Mouse (Mus musculus) heart, postnatal 0 days (tissue): Measurements from ENCODE around the gene Tmem214. TPM values are rescaled to one million over a fixed set of nuclear protein-coding genes. Genes with fewer than 3 reads are reported as not detected.

Source experiments
- ATAC-seq: fragments of 200-750 bp; cut with Nextera tagmentation; 2 replicates; pipeline ENCODE4 v1.8.0; 2017; ENCODE audit warnings: low read depth, moderate number of reproducible peaks, moderate library complexity; ENCODE audit not compliant: insufficient read depth
- DNase-seq: peaks from one replicate; pipeline ENCODE4 v3.0.0-alpha.2; 2016; ENCODE audit warnings: low spot score
- H3K27ac ChIP-seq: fragments of 300-500 bp; sonication (generic); 2 replicates; pipeline ENCODE4 v1.5.1; 2014; ENCODE audit warnings: low read depth, mild to moderate bottlenecking
- H3K27me3 ChIP-seq: fragments of 300-500 bp; sonication (generic); 2 replicates; pipeline ENCODE4 v1.6.1; 2014; ENCODE audit warnings: low read length, mixed read lengths; ENCODE audit not compliant: control insufficient read depth, insufficient read depth
- H3K36me3 ChIP-seq: fragments of 300-500 bp; sonication (generic); replicated peaks from 2 replicates; pipeline ENCODE4 v1.6.1; 2014; ENCODE audit warnings: low read length, mixed read lengths; ENCODE audit not compliant: control insufficient read depth, insufficient read depth
- H3K4me1 ChIP-seq: fragments of 300-500 bp; sonication (generic); 2 replicates; pipeline ENCODE4 v1.6.1; 2014; ENCODE audit warnings: antibody characterized with exemption; ENCODE audit not compliant: control insufficient read depth, insufficient read depth
- H3K4me2 ChIP-seq: fragments of 300-500 bp; sonication (generic); 2 replicates; pipeline ENCODE4 v1.6.1; 2014; ENCODE audit warnings: low read depth, mild to moderate bottlenecking, low read length, moderate library complexity
- H3K4me3 ChIP-seq: fragments of 300-500 bp; sonication (generic); 2 replicates; pipeline ENCODE4 v1.5.1; 2014; ENCODE audit warnings: low read depth, low read length
- H3K9ac ChIP-seq: fragments of 300-500 bp; sonication (generic); replicated peaks from 2 replicates; pipeline ENCODE4 v1.6.1; 2014; ENCODE audit warnings: low read depth, low read length, mixed read lengths
- H3K9me3 ChIP-seq: fragments of 300-500 bp; sonication (generic); replicated peaks from 2 replicates; pipeline ENCODE4 v1.6.1; 2016; ENCODE audit warnings: low read length; ENCODE audit not compliant: control insufficient read depth
- CTCF ChIP-seq: IDR thresholded peaks from 2 replicates; pipeline ENCODE4 v1.5.1; 2016; ENCODE audit warnings: antibody characterized with exemption, control low read depth, low read depth
- EP300 ChIP-seq: IDR thresholded peaks from 2 replicates; pipeline ENCODE4 v1.6.1; 2016; ENCODE audit warnings: antibody characterized with exemption, low read depth
- WGBS: fragments of 180-500 bp; shearing (Covaris S2); extraction: QIAGEN DNeasy Blood & Tissue Kit; methylation state at CpG from one replicate; pipeline ENCODE4 v1.1.7; 2014; 5-methylcytosine and 5-hydroxymethylcytosine counted together
- polyA plus RNA-seq: library from polyadenylated mRNA; unstranded; fragments of >200 nt; fragmentation: Nextera tagmentation; extraction: Ambion mirVana; gene quantifications from 2 replicates; pipeline ENCODE4 v1.2.1, GENCODE M21; 2015
- total RNA-seq: library from RNA; depleted of rRNA; stranded (reverse); fragments of >200 nt; gene quantifications from 2 replicates; pipeline ENCODE4 v1.2.3, GENCODE M21; 2014; ENCODE audit warnings: low replicate concordance

Gene Tmem214
- total and polyA plus RNA-seq, 2 experiments from 2014 or later, result 49.6 to 58.8 TPM

- ATAC-seq (no peak), DNase-seq (no peak)
- TF ChIP-seq EP300, result no peak
- no peak for TF ChIP-seq CTCF
- Histone ChIP-seq H3K4me2 (no peak overlapping the region), H3K4me1 (no peaks in the 10 kb centered on the region), H3K27ac (no peak overlapping the region), H3K27me3 (no peaks in the 10 kb centered on the region), H3K9me3 (no peaks in the 10 kb centered on the region), H3K4me3 (no peak overlapping the region), H3K36me3 (no peaks in the 10 kb centered on the region), H3K9ac (no peak overlapping the region)
- WGBS, result 63% methylated on average over 6 of the region's 6 CpGs
Observed at GRCm38 (mm10) chr5:30825821-30826220, 42.0 kb upstream of the Tmem214 start.

- TF ChIP-seq EP300, result no peak
- TF ChIP-seq CTCF, result no peak
- no peak overlapping the region for H3K27ac ChIP-seq
- no peaks in the 10 kb centered on the region for H3K36me3 ChIP-seq
- H3K9ac ChIP-seq, result no peak overlapping the region
- DNase-seq (no peak), ATAC-seq (no peak)
- no peak overlapping the region for H3K4me3 ChIP-seq
- 82% methylated on average over 3 of the region's 3 CpGs for WGBS
- peaks cover 7% of the 10 kb centered on the region; the same call in 1 of the 2 replicates for H3K9me3 ChIP-seq
- no peak overlapping the region for H3K4me2 ChIP-seq
- no peaks in the 10 kb centered on the region for H3K4me1 ChIP-seq
- no peaks in the 10 kb centered on the region for H3K27me3 ChIP-seq
Observed at GRCm38 (mm10) chr5:30833416-30833815, 34.4 kb upstream of the Tmem214 start.

- DNase-seq, result no peak
- TF ChIP-seq CTCF (no peak), EP300 (no peak)
- no peak for ATAC-seq
- Histone ChIP-seq H3K36me3 (no peaks in the 10 kb centered on the region), H3K4me1 (no peaks in the 10 kb centered on the region), H3K9ac (no peak overlapping the region), H3K27ac (no peak overlapping the region), H3K9me3 (peaks cover 7% of the 10 kb centered on the region; the same call in 1 of the 2 replicates), H3K4me2 (no peak overlapping the region), H3K4me3 (no peak overlapping the region), H3K27me3 (no peaks in the 10 kb centered on the region)
- 65% methylated on average over 2 of the region's 2 CpGs for WGBS
Observed at GRCm38 (mm10) chr5:30839731-30840130, 28.1 kb upstream of the Tmem214 start.

GRCm38 (mm10) chr5:30841896-30842295, 25.9 kb upstream of the Tmem214 start:
- TF ChIP-seq CTCF (no peak), EP300 (no peak)
- Histone ChIP-seq H3K4me3 (no peak overlapping the region), H3K27me3 (no peaks in the 10 kb centered on the region), H3K4me2 (no peak overlapping the region), H3K36me3 (no peaks in the 10 kb centered on the region), H3K4me1 (no peaks in the 10 kb centered on the region), H3K27ac (no peak overlapping the region), H3K9me3 (peaks cover 7% of the 10 kb centered on the region; the same call in 1 of the 2 replicates), H3K9ac (no peak overlapping the region)
- ATAC-seq (no peak), DNase-seq (no peak)
- WGBS, result 36% methylated on average over 3 of the region's 3 CpGs

- Histone ChIP-seq H3K9ac (no peak overlapping the region), H3K4me3 (no peak overlapping the region), H3K9me3 (no peaks in the 10 kb centered on the region), H3K27me3 (no peaks in the 10 kb centered on the region), H3K4me1 (peaks cover 14% of the 10 kb centered on the region; the same call in 1 of the 2 replicates), H3K27ac (no peak overlapping the region), H3K4me2 (no peak overlapping the region), H3K36me3 (no peaks in the 10 kb centered on the region)
- ATAC-seq, result peak; percentile 55
- TF ChIP-seq EP300, result no peak
- TF ChIP-seq CTCF, result no peak
- no peak for DNase-seq
- 30% methylated on average over 6 of the region's 6 CpGs for WGBS
Observed at GRCm38 (mm10) chr5:30849891-30850555, 17.8 kb upstream of the Tmem214 start.

- no peak for DNase-seq
- H3K36me3 ChIP-seq, result no peaks in the 10 kb centered on the region
- H3K9ac ChIP-seq, result no peak overlapping the region
- ATAC-seq, result no peak
- H3K27ac ChIP-seq, result no peak overlapping the region
- TF ChIP-seq CTCF, result no peak
- no peak for TF ChIP-seq EP300
- H3K27me3 ChIP-seq, result no peaks in the 10 kb centered on the region
- peaks cover 14% of the 10 kb centered on the region; the same call in 1 of the 2 replicates for H3K4me1 ChIP-seq
- H3K4me3 ChIP-seq, result no peak overlapping the region
- WGBS, result 53% methylated on average over 2 of the region's 2 CpGs
- H3K9me3 ChIP-seq, result no peaks in the 10 kb centered on the region
- no peak overlapping the region for H3K4me2 ChIP-seq
Observed at GRCm38 (mm10) chr5:30850556-30850925, 17.3 kb upstream of the Tmem214 start.
